ENCODE assay signal across 12 mouse cellular contexts in genomic region chr12:61307396-61307795, GRCm38 (mm10).
"Had no signal": no experiment of that assay in that cellular context is flagged by ENCODE, and none has a peak within 500 bp of the region (broad histone marks: within the 10 kb centered on the region; RNA-seq: fewer than 3 reads in every experiment).

No protein-coding gene starts in this region.

- DNase-seq: kidney, postnatal 36 days; layer of hippocampus, adult 9-11 months; layer of hippocampus, postnatal 36 days; lung, adult 18-20 months; retina, postnatal 1 day; thymus, postnatal 36 days had no signal

- H3K4me3 ChIP-seq: limb, embryonic 13.5 days; midbrain, embryonic 15.5 days; neural tube, embryonic 13.5 days; stomach, embryonic 15.5 days had no signal

- H3K4me1 ChIP-seq: limb, embryonic 13.5 days; midbrain, embryonic 15.5 days; neural tube, embryonic 13.5 days; stomach, embryonic 15.5 days had no signal

- ATAC-seq: midbrain, embryonic 15.5 days had no signal

- H3K4me2 ChIP-seq: limb, embryonic 13.5 days; midbrain, embryonic 15.5 days; neural tube, embryonic 13.5 days; stomach, embryonic 15.5 days had no signal

- H3K27ac ChIP-seq: kidney, postnatal 0 days; limb, embryonic 13.5 days; liver, embryonic 14.5 days; midbrain, embryonic 15.5 days; neural tube, embryonic 13.5 days; stomach, embryonic 15.5 days had no signal

- H3K36me3 ChIP-seq: limb, embryonic 13.5 days; midbrain, embryonic 15.5 days; neural tube, embryonic 13.5 days; stomach, embryonic 15.5 days had no signal

- H3K27me3 ChIP-seq: limb, embryonic 13.5 days; midbrain, embryonic 15.5 days; neural tube, embryonic 13.5 days; stomach, embryonic 15.5 days had no signal

- H3K9me3 ChIP-seq: limb, embryonic 13.5 days; midbrain, embryonic 15.5 days; neural tube, embryonic 13.5 days; stomach, embryonic 15.5 days had no signal

- H3K9ac ChIP-seq: limb, embryonic 13.5 days; liver, embryonic 14.5 days; midbrain, embryonic 15.5 days; neural tube, embryonic 13.5 days; stomach, embryonic 15.5 days had no signal
